Mouse (Mus musculus) heart, embryonic 15.5 days (tissue): ENCODE data around the gene Prrt1. TPM values are rescaled to one million over a fixed set of nuclear protein-coding genes. Genes with fewer than 3 reads are reported as not detected.

ENCODE experiments used
- ATAC-seq: fragments of 200-750 bp; cut with Nextera tagmentation; replicated peaks from 2 replicates; pipeline ENCODE4 v1.8.0; 2017; ENCODE audit warnings: low read depth, moderate TSS enrichment; ENCODE audit not compliant: insufficient number of reproducible peaks, insufficient read depth, low FRiP score
- H3K27ac ChIP-seq: fragments of 300-500 bp; sonication (generic); 2 replicates; pipeline ENCODE4 v1.5.1; 2015; ENCODE audit warnings: mild to moderate bottlenecking, inconsistent platforms
- H3K27me3 ChIP-seq: fragments of 300-500 bp; sonication (generic); 2 replicates; pipeline ENCODE4 v1.6.1; 2015; ENCODE audit warnings: inconsistent platforms
- H3K36me3 ChIP-seq: fragments of 300-500 bp; sonication (generic); 2 replicates; pipeline ENCODE4 v1.6.1; 2015; ENCODE audit warnings: mild to moderate bottlenecking, inconsistent platforms
- H3K4me1 ChIP-seq: fragments of 300-500 bp; sonication (generic); replicated peaks from 2 replicates; pipeline ENCODE4 v1.6.1; 2015; ENCODE audit warnings: inconsistent platforms
- H3K4me2 ChIP-seq: fragments of 300-500 bp; sonication (generic); 2 replicates; pipeline ENCODE4 v1.6.1; 2015; ENCODE audit warnings: inconsistent platforms, mild to moderate bottlenecking, moderate library complexity
- H3K4me3 ChIP-seq: fragments of 300-500 bp; sonication (generic); 2 replicates; pipeline ENCODE4 v1.5.1; 2015; ENCODE audit warnings: mild to moderate bottlenecking, inconsistent platforms
- H3K9ac ChIP-seq: fragments of 300-500 bp; sonication (generic); 2 replicates; pipeline ENCODE4 v1.6.1; 2015; ENCODE audit warnings: mild to moderate bottlenecking, inconsistent platforms
- H3K9me3 ChIP-seq: fragments of 300-500 bp; sonication (generic); replicated peaks from 2 replicates; pipeline ENCODE4 v1.6.1; 2016; ENCODE audit warnings: inconsistent platforms
- WGBS: fragments of 180-500 bp; shearing (Covaris S2); methylation state at CpG from one replicate; pipeline ENCODE4 v1.1.7; 2015; ENCODE audit warnings: mixed read lengths; 5-methylcytosine and 5-hydroxymethylcytosine counted together
- polyA plus RNA-seq: library from polyadenylated mRNA; unstranded; fragments of >200 nt; fragmentation: Nextera tagmentation; extraction: Ambion mirVana; gene quantifications from 2 replicates; pipeline ENCODE4 v1.2.1, GENCODE M21; 2015

Prrt1 gene
- polyA plus RNA-seq, 1 experiment from 2014 or later = 0.42 TPM

GRCm38 (mm10) chr17:34660259-34660820 lies 31.0 kb downstream of the Prrt1 start:
- 29% methylated on average over 11 of the region's 11 CpGs for WGBS
- peak overlapping the region; percentile 31 for H3K4me3 ChIP-seq
- peaks cover 44% of the 10 kb centered on the region for H3K27me3 ChIP-seq
- H3K36me3 ChIP-seq = no peaks in the 10 kb centered on the region
- H3K27ac ChIP-seq = peak overlapping the region; percentile 49; the same call in 1 of the 2 replicates
- no peak for ATAC-seq
- peaks cover 39% of the 10 kb centered on the region for H3K4me1 ChIP-seq
- H3K9me3 ChIP-seq = no peaks in the 10 kb centered on the region
- H3K4me2 ChIP-seq = peak overlapping the region; percentile 53
- no peak overlapping the region for H3K9ac ChIP-seq

GRCm38 (mm10) chr17:34661121-34661591 lies 31.8 kb downstream of the Prrt1 start:
- Histone ChIP-seq H3K4me2 (peak overlapping the region; percentile 53), H3K9ac (no peak overlapping the region), H3K27me3 (peaks cover 44% of the 10 kb centered on the region), H3K9me3 (no peaks in the 10 kb centered on the region), H3K4me3 (peak overlapping the region; percentile 31), H3K27ac (peak overlapping the region; percentile 49; the same call in 1 of the 2 replicates), H3K36me3 (no peaks in the 10 kb centered on the region), H3K4me1 (peaks cover 31% of the 10 kb centered on the region)
- no peak for ATAC-seq
- WGBS = 4% methylated on average over 19 of the region's 19 CpGs

- H3K27me3 ChIP-seq = peaks cover 44% of the 10 kb centered on the region
- H3K4me3 ChIP-seq = no peak overlapping the region
- 78% methylated on average over 1 of the region's 1 CpGs for WGBS
- ATAC-seq = no peak
- no peaks in the 10 kb centered on the region for H3K36me3 ChIP-seq
- no peaks in the 10 kb centered on the region for H3K9me3 ChIP-seq
- H3K27ac ChIP-seq = no peak overlapping the region
- H3K4me1 ChIP-seq = peaks cover 26% of the 10 kb centered on the region
- H3K4me2 ChIP-seq = no peak overlapping the region
- H3K9ac ChIP-seq = no peak overlapping the region
Measured at GRCm38 (mm10) chr17:34662468-34662867, 33.1 kb downstream of the Prrt1 start.

GRCm38 (mm10) chr17:34662978-34663377 lies 33.6 kb downstream of the Prrt1 start:
- no peak for ATAC-seq
- Histone ChIP-seq H3K9me3 (no peaks in the 10 kb centered on the region), H3K4me1 (peaks cover 26% of the 10 kb centered on the region), H3K9ac (no peak overlapping the region), H3K27me3 (peaks cover 44% of the 10 kb centered on the region), H3K4me3 (no peak overlapping the region), H3K27ac (no peak overlapping the region), H3K36me3 (no peaks in the 10 kb centered on the region), H3K4me2 (no peak overlapping the region)
- 82% methylated on average over 8 of the region's 8 CpGs for WGBS

GRCm38 (mm10) chr17:34663558-34663957 lies 34.2 kb downstream of the Prrt1 start:
- no peak overlapping the region for H3K4me3 ChIP-seq
- no peak for ATAC-seq
- H3K27ac ChIP-seq = no peak overlapping the region
- H3K9me3 ChIP-seq = no peaks in the 10 kb centered on the region
- 27% methylated on average over 1 of the region's 1 CpGs for WGBS
- H3K4me2 ChIP-seq = no peak overlapping the region
- peaks cover 41% of the 10 kb centered on the region for H3K27me3 ChIP-seq
- H3K4me1 ChIP-seq = peaks cover 26% of the 10 kb centered on the region
- H3K36me3 ChIP-seq = no peaks in the 10 kb centered on the region
- H3K9ac ChIP-seq = no peak overlapping the region

GRCm38 (mm10) chr17:34664472-34664871 lies 35.1 kb downstream of the Prrt1 start:
- no peak overlapping the region for H3K4me2 ChIP-seq
- peaks cover 21% of the 10 kb centered on the region for H3K4me1 ChIP-seq
- no peak overlapping the region for H3K9ac ChIP-seq
- H3K27me3 ChIP-seq = peaks cover 40% of the 10 kb centered on the region
- H3K36me3 ChIP-seq = no peaks in the 10 kb centered on the region
- no peak overlapping the region for H3K4me3 ChIP-seq
- 57% methylated on average over 7 of the region's 7 CpGs for WGBS
- no peaks in the 10 kb centered on the region for H3K9me3 ChIP-seq
- ATAC-seq = no peak
- H3K27ac ChIP-seq = no peak overlapping the region

- H3K4me1 ChIP-seq = peaks cover 23% of the 10 kb centered on the region
- 65% methylated on average over 7 of the region's 7 CpGs for WGBS
- no peak within 1 kb of the TSS for H3K27ac ChIP-seq
- peaks cover 62% of the 10 kb centered on the region for H3K27me3 ChIP-seq
- peak within 1 kb of the TSS; percentile 40 for H3K4me3 ChIP-seq
- H3K36me3 ChIP-seq = no peaks in the 10 kb centered on the region
- ATAC-seq = no peak
- H3K9ac ChIP-seq = 0 out of 2 replicates have a peak within 1 kb of the TSS, but pooled peaks have one; percentile 14
- no peaks in the 10 kb centered on the region for H3K9me3 ChIP-seq
- peak within 1 kb of the TSS; percentile 66 for H3K4me2 ChIP-seq
Measured at GRCm38 (mm10) chr17:34670235-34670634, 40.9 kb downstream of the Prrt1 start, which contains the start of gene Tnxb. Gene Tnxb, plus strand, starts transcription at chr17:34670535.

- Histone ChIP-seq H3K27me3 (peaks cover 67% of the 10 kb centered on the region), H3K9me3 (no peaks in the 10 kb centered on the region), H3K4me2 (peak overlapping the region; percentile 66), H3K4me1 (peaks cover 34% of the 10 kb centered on the region), H3K27ac (no peak overlapping the region), H3K9ac (peak overlapping the region; percentile 14; the same call in 1 of the 2 replicates), H3K36me3 (no peaks in the 10 kb centered on the region), H3K4me3 (peak overlapping the region; percentile 40)
- 12% methylated on average over 81 of the region's 93 CpGs for WGBS
- 0 out of 2 replicates have a peak, but pooled peaks have one; percentile 9 for ATAC-seq
Measured at GRCm38 (mm10) chr17:34671151-34672066, 42.1 kb downstream of the Prrt1 start.

- H3K4me2 ChIP-seq = peak overlapping the region; percentile 66
- H3K4me3 ChIP-seq = peak overlapping the region; percentile 40
- H3K27ac ChIP-seq = no peak overlapping the region
- ATAC-seq = no peak
- peaks cover 34% of the 10 kb centered on the region for H3K4me1 ChIP-seq
- H3K9ac ChIP-seq = peak overlapping the region; percentile 14; the same call in 1 of the 2 replicates
- H3K9me3 ChIP-seq = no peaks in the 10 kb centered on the region
- WGBS = 33% methylated on average over 49 of the region's 49 CpGs
- no peaks in the 10 kb centered on the region for H3K36me3 ChIP-seq
- peaks cover 75% of the 10 kb centered on the region for H3K27me3 ChIP-seq
Measured at GRCm38 (mm10) chr17:34672246-34672792, 43.0 kb downstream of the Prrt1 start.

GRCm38 (mm10) chr17:34673139-34673538 lies 43.8 kb downstream of the Prrt1 start:
- no peak for ATAC-seq
- H3K27me3 ChIP-seq = peaks cover 79% of the 10 kb centered on the region
- H3K4me1 ChIP-seq = peaks cover 34% of the 10 kb centered on the region
- no peaks in the 10 kb centered on the region for H3K36me3 ChIP-seq
- 77% methylated on average over 7 of the region's 7 CpGs for WGBS
- H3K9me3 ChIP-seq = no peaks in the 10 kb centered on the region
- H3K4me2 ChIP-seq = no peak overlapping the region
- no peak overlapping the region for H3K4me3 ChIP-seq
- H3K9ac ChIP-seq = no peak overlapping the region
- H3K27ac ChIP-seq = no peak overlapping the region

GRCm38 (mm10) chr17:34674524-34675204 lies 45.3 kb downstream of the Prrt1 start:
- no peak for ATAC-seq
- Histone ChIP-seq H3K36me3 (no peaks in the 10 kb centered on the region), H3K4me2 (no peak overlapping the region), H3K4me3 (no peak overlapping the region), H3K9me3 (no peaks in the 10 kb centered on the region), H3K4me1 (peaks cover 34% of the 10 kb centered on the region), H3K27me3 (peaks cover 83% of the 10 kb centered on the region), H3K27ac (no peak overlapping the region), H3K9ac (no peak overlapping the region)
- 37% methylated on average over 11 of the region's 11 CpGs for WGBS
